Mouse (Mus musculus): ENCODE results near the gene Asb8.

Gene Asb8

GRCm38 (mm10) chr15:98139763-98140162 is 25.7 kb downstream of the Asb8 start:
- ChIA-PET POLR2A (interaction anchor here in 1 of 4 experiments (1.0 to 1.2 kb wide), 4 partner anchors 8 to 65 kb away, joined by 3 to 4 read pairs (median 3); no protein-coding TSS in a partner anchor), CTCF (no interaction called here)

GRCm38 (mm10) chr15:98136871-98137270 is 28.6 kb downstream of the Asb8 start:
- POLR2A ChIA-PET: interaction anchor here in 2 of 4 experiments (0.6 to 1.7 kb wide), 4 partner anchors 14 to 43 kb away, joined by 3 to 4 read pairs (median 3); partner anchors contain the start of gene Senp1 (in 1 of the 2)
- CTCF ChIA-PET: no interaction called here

GRCm38 (mm10) chr15:98135671-98136070 is 29.8 kb downstream of the Asb8 start:
- ChIA-PET CTCF (interaction anchor here in 1 of 4 experiments (0.6 kb wide), 1 partner anchor 46 kb away, joined by 3 read pairs; no protein-coding TSS in a partner anchor), POLR2A (interaction anchor here in 2 of 4 experiments (0.7 to 1.6 kb wide), 3 partner anchors 9 to 34 kb away, joined by 3 read pairs; no protein-coding TSS in a partner anchor)

GRCm38 (mm10) chr15:98134666-98135065 is 30.8 kb downstream of the Asb8 start:
- ChIA-PET CTCF (no interaction called here), POLR2A (interaction anchor here in 3 of 4 experiments (0.6 to 1.6 kb wide), 7 partner anchors 8 to 373 kb away, joined by 3 to 7 read pairs (median 4); no protein-coding TSS in a partner anchor)

- POLR2A ChIA-PET: interaction anchor here in 2 of 4 experiments (0.6 to 1.6 kb wide), 5 partner anchors 9 to 36 kb away, joined by 3 to 6 read pairs (median 5); no protein-coding TSS in a partner anchor
- CTCF ChIA-PET: no interaction called here
Measured at GRCm38 (mm10) chr15:98134034-98134433, 31.4 kb downstream of the Asb8 start.

GRCm38 (mm10) chr15:98133471-98133870 is 32.0 kb downstream of the Asb8 start:
- POLR2A ChIA-PET: interaction anchor here in 2 of 4 experiments (0.6 to 1.6 kb wide), 3 partner anchors 8 to 35 kb away, joined by 3 to 6 read pairs (median 5); no protein-coding TSS in a partner anchor
- CTCF ChIA-PET: no interaction called here

- CTCF ChIA-PET: interaction anchor here in 1 of 4 experiments (0.6 kb wide), 1 partner anchor 366 kb away, joined by 4 read pairs; no protein-coding TSS in a partner anchor
- POLR2A ChIA-PET: interaction anchor here (0.6 to 1.3 kb wide), 11 partner anchors 11 to 49 kb away, joined by 3 to 6 read pairs (median 3); partner anchors contain the start of gene Senp1 (in 1 of the 4)
Measured at GRCm38 (mm10) chr15:98131942-98132655, 33.3 kb downstream of the Asb8 start.

- CTCF ChIA-PET: no interaction called here
Measured at GRCm38 (mm10) chr15:98131451-98131850, 34.0 kb downstream of the Asb8 start.

GRCm38 (mm10) chr15:98131001-98131400 is 34.4 kb downstream of the Asb8 start:
- POLR2A ChIA-PET: interaction anchor here in 3 of 4 experiments (0.6 to 1.3 kb wide), 5 partner anchors 15 to 389 kb away, joined by 3 to 6 read pairs (median 3); no protein-coding TSS in a partner anchor
- CTCF ChIA-PET: no interaction called here

More at GRCm38 (mm10) chr15:98131451-98131850, 34.0 kb downstream of the Asb8 start:
- POLR2A ChIA-PET: interaction anchor here (0.6 to 1.3 kb wide), 13 partner anchors 11 to 389 kb away, joined by 3 to 6 read pairs (median 3); partner anchors contain the start of gene Senp1 (in 1 of the 4)

GRCm38 (mm10) chr15:98120831-98121230 is 44.6 kb downstream of the Asb8 start:
- POLR2A ChIA-PET: interaction anchor here in 2 of 4 experiments (0.8 to 1.7 kb wide), 4 partner anchors 12 to 23 kb away, joined by 3 to 6 read pairs (median 3); no protein-coding TSS in a partner anchor
- CTCF ChIA-PET: no interaction called here

- CTCF ChIA-PET: no interaction called here
- POLR2A ChIA-PET: interaction anchor here in 2 of 4 experiments (0.9 to 1.7 kb wide), 4 partner anchors 11 to 37 kb away, joined by 3 to 5 read pairs (median 3); no protein-coding TSS in a partner anchor
Measured at GRCm38 (mm10) chr15:98119363-98119762, 46.1 kb downstream of the Asb8 start.

- CTCF ChIA-PET: interaction anchor here in 1 of 4 experiments (1.2 kb wide), 1 partner anchor 355 kb away, joined by 3 read pairs; no protein-coding TSS in a partner anchor
- POLR2A ChIA-PET: interaction anchor here in 2 of 4 experiments (0.6 to 1.2 kb wide), 4 partner anchors 18 to 57 kb away, joined by 3 to 6 read pairs (median 3); no protein-coding TSS in a partner anchor
Measured at GRCm38 (mm10) chr15:98116287-98116686, 49.1 kb downstream of the Asb8 start.

GRCm38 (mm10) chr15:98115779-98116163 is 49.7 kb downstream of the Asb8 start:
- CTCF ChIA-PET: interaction anchor here in 1 of 4 experiments (0.6 to 1.2 kb wide), 2 partner anchors 19 to 354 kb away, joined by 3 read pairs; no protein-coding TSS in a partner anchor
- POLR2A ChIA-PET: interaction anchor here (0.6 to 1.4 kb wide), 8 partner anchors 9 to 57 kb away, joined by 3 to 6 read pairs (median 3); no protein-coding TSS in a partner anchor

GRCm38 (mm10) chr15:98114852-98115778 is 50.3 kb downstream of the Asb8 start:
- CTCF ChIA-PET: interaction anchor here in 1 of 4 experiments (0.6 to 1.2 kb wide), 2 partner anchors 18 to 354 kb away, joined by 3 read pairs; no protein-coding TSS in a partner anchor
- POLR2A ChIA-PET: interaction anchor here (0.6 to 2.8 kb wide), 17 partner anchors 10 to 1249 kb away, joined by 3 to 12 read pairs (median 4); partner anchors contain the start of genes Senp1 (in 2 of the 4) and Pfkm (in 1 of the 4)

GRCm38 (mm10) chr15:98114098-98114851 is 51.1 kb downstream of the Asb8 start:
- ChIA-PET POLR2A (interaction anchor here in 3 of 4 experiments (0.6 to 2.8 kb wide), 14 partner anchors 9 to 1419 kb away, joined by 3 to 12 read pairs (median 4); partner anchors contain the start of genes Senp1 (in 2 of the 3) and Pfkm (in 1 of the 3)), CTCF (interaction anchor here in 1 of 4 experiments (0.6 kb wide), 1 partner anchor 101 kb away, joined by 4 read pairs; no protein-coding TSS in a partner anchor)

GRCm38 (mm10) chr15:98111791-98112190 is 53.6 kb downstream of the Asb8 start:
- POLR2A ChIA-PET: interaction anchor here in 1 of 4 experiments (1.0 to 1.1 kb wide), 4 partner anchors 9 to 18 kb away, joined by 3 to 6 read pairs (median 3); partner anchors contain the start of gene Senp1

More at GRCm38 (mm10) chr15:98111791-98112190, 53.6 kb downstream of the Asb8 start:
- CTCF ChIA-PET: interaction anchor here in 1 of 4 experiments (0.7 kb wide), 1 partner anchor 15 kb away, joined by 3 read pairs; no protein-coding TSS in a partner anchor

All from embryonic stem cell, embryonic (primary cell).